Mouse (Mus musculus): Measurements from ENCODE around the gene Rexo4. TPM values are rescaled to one million over a fixed set of nuclear protein-coding genes. Genes with fewer than 3 reads are reported as not detected.

Rexo4 gene
- polyA plus RNA-seq, 1 experiment: 23.3 TPM

DNA sequence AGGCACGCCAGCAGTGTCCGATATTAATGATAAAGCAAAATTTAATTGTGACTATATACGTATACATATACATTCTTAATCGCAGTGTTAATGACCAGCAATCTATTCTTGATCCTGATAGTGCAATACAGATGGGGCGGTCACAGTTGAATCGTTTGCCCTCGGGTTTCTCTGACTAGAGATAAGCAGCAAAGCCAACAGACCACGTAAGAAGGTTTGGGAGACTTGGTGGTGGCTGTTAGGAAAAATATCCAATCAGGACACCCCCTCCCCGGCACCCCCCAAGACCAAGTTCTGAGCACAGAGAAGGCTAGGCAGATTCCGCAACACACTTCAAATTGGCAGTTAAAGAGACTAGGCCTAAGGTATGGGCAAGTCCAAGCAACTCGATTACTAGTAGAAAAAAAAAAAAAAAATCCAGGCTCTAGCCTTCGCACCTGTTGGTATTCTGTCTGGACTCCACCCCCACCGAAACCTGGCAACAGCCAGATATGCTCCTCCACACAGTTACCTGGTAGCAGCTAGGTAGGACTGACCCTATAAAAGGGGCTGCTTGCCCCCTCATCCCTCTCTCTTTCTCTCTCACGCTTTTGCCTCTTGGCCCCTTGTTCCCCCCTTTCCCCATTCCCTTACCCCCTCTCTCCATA is 661 bp upstream of the Rexo4 start:
- peaks cover under 1% of the 10 kb centered on the region for H3K27me3 ChIP-seq (ENCODE audit: control insufficient read depth, insufficient read depth, insufficient read length)
- peak overlapping the region; percentile 80 for H3K4me3 ChIP-seq
- peaks cover 21% of the 10 kb centered on the region for H3K79me2 ChIP-seq (ENCODE audit: control insufficient read depth, insufficient read depth)
- H3K36me3 ChIP-seq (ENCODE audit: control insufficient read depth, insufficient read depth): peaks cover 12% of the 10 kb centered on the region
- TF ChIP-seq POLR2AphosphoS2 (IDR thresholded peaks at IDR 0.05; ENCODE audit: insufficient read length, low read depth) (no peak), CEBPB (IDR thresholded peaks at IDR 0.05; ENCODE audit: insufficient read depth, poor library complexity, severe bottlenecking) (no peak), TCF12 (IDR thresholded peaks at IDR 0.05; ENCODE audit: insufficient read depth, poor library complexity, severe bottlenecking) (no peak), MYOD1 (IDR thresholded peaks at IDR 0.05; ENCODE audit: control insufficient read depth in 1 of 3, insufficient read length in 2 of 3, low read depth in 2 of 3) (no peak), POLR2A (IDR thresholded peaks at IDR 0.05; ENCODE audit: insufficient read length, low read depth) (no peak), SRF (IDR thresholded peaks at IDR 0.05; ENCODE audit: control insufficient read depth, insufficient read length, low read depth) (no peak), MAX (IDR thresholded peaks at IDR 0.05; ENCODE audit: low read depth) (no peak), USF1 (IDR thresholded peaks at IDR 0.05; ENCODE audit: low read depth) (no peak), TCF3 (IDR thresholded peaks at IDR 0.05; ENCODE audit: insufficient read length, low read depth) (no peak), REST (IDR thresholded peaks at IDR 0.05; ENCODE audit: insufficient read depth, insufficient read length) (no peak), E2F4 (IDR thresholded peaks at IDR 0.05; ENCODE audit: insufficient read depth) (no peak), MYOG (IDR thresholded peaks at IDR 0.05; ENCODE audit: control insufficient read depth in 1 of 3, insufficient read depth in 1 of 3, insufficient read length in 2 of 3, low read depth in 2 of 3) (no peak)
- peak overlapping the region; percentile 42 for H3ac ChIP-seq (ENCODE audit: control insufficient read depth, insufficient read length)
- H3K4me2 ChIP-seq (ENCODE audit: low read depth): peak overlapping the region; percentile 97

DNA sequence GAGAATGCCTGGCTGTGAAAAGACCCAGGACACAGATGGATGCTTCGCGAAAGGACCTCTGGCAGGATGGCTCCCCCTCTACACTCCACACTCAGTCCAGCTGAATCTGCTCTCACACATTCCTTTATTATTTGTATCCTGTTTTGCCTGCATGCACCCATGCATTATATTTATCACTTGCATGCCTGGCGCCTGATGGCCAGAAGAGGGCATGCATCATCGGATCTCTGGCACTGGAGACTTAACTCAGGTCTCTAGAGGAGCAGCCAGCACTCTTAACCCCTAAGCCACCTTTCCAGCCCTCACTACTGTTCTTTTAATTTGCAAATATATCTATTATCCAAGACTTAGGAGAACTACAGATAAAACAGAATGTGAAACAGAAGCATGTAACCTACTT is 3.4 kb downstream of the Rexo4 start:
- Histone ChIP-seq H3K36me3 (ENCODE audit: control insufficient read depth, insufficient read depth) (peaks cover 45% of the 10 kb centered on the region), H3K79me2 (ENCODE audit: control insufficient read depth, insufficient read depth) (peaks cover 21% of the 10 kb centered on the region), H3K4me3 (no peak overlapping the region), H3ac (ENCODE audit: control insufficient read depth, insufficient read length) (no peak overlapping the region), H3K4me2 (ENCODE audit: low read depth) (no peak overlapping the region), H3K27me3 (ENCODE audit: control insufficient read depth, insufficient read depth, insufficient read length) (no peaks in the 10 kb centered on the region)
- no peak for TF ChIP-seq MYOG (IDR thresholded peaks at IDR 0.05; ENCODE audit: control insufficient read depth in 1 of 3, insufficient read depth in 1 of 3, insufficient read length in 2 of 3, low read depth in 2 of 3)
- no peak for TF ChIP-seq MAX (IDR thresholded peaks at IDR 0.05; ENCODE audit: low read depth)
- no peak for TF ChIP-seq POLR2A (IDR thresholded peaks at IDR 0.05; ENCODE audit: insufficient read length, low read depth)
- no peak for TF ChIP-seq MYOD1 (IDR thresholded peaks at IDR 0.05; ENCODE audit: control insufficient read depth in 1 of 3, insufficient read length in 2 of 3, low read depth in 2 of 3)
- no peak for TF ChIP-seq POLR2AphosphoS2 (IDR thresholded peaks at IDR 0.05; ENCODE audit: insufficient read length, low read depth)
- no peak for TF ChIP-seq TCF3 (IDR thresholded peaks at IDR 0.05; ENCODE audit: insufficient read length, low read depth)
- no peak for TF ChIP-seq USF1 (IDR thresholded peaks at IDR 0.05; ENCODE audit: low read depth)

DNA sequence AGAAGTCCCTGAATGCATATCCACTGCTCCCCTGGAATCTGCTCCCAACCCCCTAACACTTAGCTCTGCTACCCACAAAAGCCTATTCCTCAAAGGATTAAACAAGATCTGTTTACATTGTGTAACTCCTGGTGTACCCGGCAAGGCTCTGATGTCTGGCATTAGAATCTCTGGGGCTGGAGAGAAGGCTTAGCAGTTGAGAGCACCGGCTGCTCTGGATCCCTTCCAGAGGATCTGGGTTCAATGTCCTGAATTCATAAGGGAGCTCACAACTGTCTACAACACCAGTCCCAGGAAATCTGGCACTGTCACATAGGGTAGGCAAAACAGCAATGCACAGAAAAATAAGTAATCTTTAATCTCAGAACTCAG is 6.7 kb downstream of the Rexo4 start:
- no peak overlapping the region for H3K4me2 ChIP-seq (ENCODE audit: low read depth)
- no peak overlapping the region for H3ac ChIP-seq (ENCODE audit: control insufficient read depth, insufficient read length)
- H3K79me2 ChIP-seq (ENCODE audit: control insufficient read depth, insufficient read depth): peaks cover 7% of the 10 kb centered on the region
- H3K36me3 ChIP-seq (ENCODE audit: control insufficient read depth, insufficient read depth): peaks cover 54% of the 10 kb centered on the region
- no peak overlapping the region for H3K4me3 ChIP-seq
- TF ChIP-seq REST (IDR thresholded peaks at IDR 0.05; ENCODE audit: insufficient read depth, insufficient read length) (no peak), MYOD1 (IDR thresholded peaks at IDR 0.05; ENCODE audit: control insufficient read depth in 1 of 3, insufficient read length in 2 of 3, low read depth in 2 of 3) (no peak), TCF12 (IDR thresholded peaks at IDR 0.05; ENCODE audit: insufficient read depth, poor library complexity, severe bottlenecking) (no peak), MAX (IDR thresholded peaks at IDR 0.05; ENCODE audit: low read depth) (no peak), USF1 (IDR thresholded peaks at IDR 0.05; ENCODE audit: low read depth) (no peak), POLR2AphosphoS2 (IDR thresholded peaks at IDR 0.05; ENCODE audit: insufficient read length, low read depth) (no peak), POLR2A (IDR thresholded peaks at IDR 0.05; ENCODE audit: insufficient read length, low read depth) (no peak), TCF3 (IDR thresholded peaks at IDR 0.05; ENCODE audit: insufficient read length, low read depth) (no peak), CEBPB (IDR thresholded peaks at IDR 0.05; ENCODE audit: insufficient read depth, poor library complexity, severe bottlenecking) (no peak), MYOG (IDR thresholded peaks at IDR 0.05; ENCODE audit: control insufficient read depth in 1 of 3, insufficient read depth in 1 of 3, insufficient read length in 2 of 3, low read depth in 2 of 3) (no peak), SRF (IDR thresholded peaks at IDR 0.05; ENCODE audit: control insufficient read depth, insufficient read length, low read depth) (no peak), E2F4 (IDR thresholded peaks at IDR 0.05; ENCODE audit: insufficient read depth) (no peak)
- H3K27me3 ChIP-seq (ENCODE audit: control insufficient read depth, insufficient read depth, insufficient read length): no peaks in the 10 kb centered on the region

DNA sequence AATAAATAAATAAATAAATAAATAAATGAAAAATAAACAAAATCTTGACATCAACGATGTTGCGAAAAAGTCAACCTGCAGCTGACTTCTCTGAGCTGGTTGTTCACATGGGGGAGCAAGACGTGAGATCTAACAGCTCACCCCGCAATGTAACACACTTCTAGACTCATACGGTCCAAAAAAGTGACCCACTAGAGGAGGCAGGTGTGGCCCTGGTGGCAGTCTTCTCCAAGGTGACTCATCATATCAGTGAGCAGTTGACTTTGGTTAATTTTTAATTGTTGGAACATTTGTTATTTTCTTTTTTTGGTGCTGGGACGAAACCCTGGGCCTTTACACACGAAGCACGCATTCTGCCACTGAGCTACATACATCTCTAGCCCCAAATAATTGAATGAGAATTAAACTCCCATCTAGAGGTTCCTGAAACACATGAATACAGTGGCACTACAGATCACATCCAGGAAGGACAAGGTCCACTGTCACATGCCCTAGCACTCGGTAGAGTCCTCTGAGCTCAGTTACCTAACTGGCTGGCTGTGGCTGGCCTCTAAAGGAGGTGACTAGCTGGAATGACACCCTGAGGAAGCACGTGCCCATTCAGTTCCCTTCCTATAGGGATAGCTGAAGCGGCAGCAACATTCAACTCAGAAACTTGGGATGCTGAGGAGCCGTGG is 7.2 kb downstream of the Rexo4 start:
- no peak overlapping the region for H3ac ChIP-seq (ENCODE audit: control insufficient read depth, insufficient read length)
- no peaks in the 10 kb centered on the region for H3K27me3 ChIP-seq (ENCODE audit: control insufficient read depth, insufficient read depth, insufficient read length)
- H3K36me3 ChIP-seq (ENCODE audit: control insufficient read depth, insufficient read depth): peaks cover 54% of the 10 kb centered on the region
- H3K4me3 ChIP-seq: no peak overlapping the region
- peaks cover 2% of the 10 kb centered on the region for H3K79me2 ChIP-seq (ENCODE audit: control insufficient read depth, insufficient read depth)
- H3K4me2 ChIP-seq (ENCODE audit: low read depth): no peak overlapping the region
- TF ChIP-seq SRF (IDR thresholded peaks at IDR 0.05; ENCODE audit: control insufficient read depth, insufficient read length, low read depth) (no peak), MAX (IDR thresholded peaks at IDR 0.05; ENCODE audit: low read depth) (no peak), TCF3 (IDR thresholded peaks at IDR 0.05; ENCODE audit: insufficient read length, low read depth) (no peak), TCF12 (IDR thresholded peaks at IDR 0.05; ENCODE audit: insufficient read depth, poor library complexity, severe bottlenecking) (no peak), E2F4 (IDR thresholded peaks at IDR 0.05; ENCODE audit: insufficient read depth) (no peak), MYOG (IDR thresholded peaks at IDR 0.05; ENCODE audit: control insufficient read depth in 1 of 3, insufficient read depth in 1 of 3, insufficient read length in 2 of 3, low read depth in 2 of 3) (no peak)

All from myocyte (in vitro differentiated cells).